ENCODE assay signal across 7 mouse cellular contexts in the genomic region with DNA sequence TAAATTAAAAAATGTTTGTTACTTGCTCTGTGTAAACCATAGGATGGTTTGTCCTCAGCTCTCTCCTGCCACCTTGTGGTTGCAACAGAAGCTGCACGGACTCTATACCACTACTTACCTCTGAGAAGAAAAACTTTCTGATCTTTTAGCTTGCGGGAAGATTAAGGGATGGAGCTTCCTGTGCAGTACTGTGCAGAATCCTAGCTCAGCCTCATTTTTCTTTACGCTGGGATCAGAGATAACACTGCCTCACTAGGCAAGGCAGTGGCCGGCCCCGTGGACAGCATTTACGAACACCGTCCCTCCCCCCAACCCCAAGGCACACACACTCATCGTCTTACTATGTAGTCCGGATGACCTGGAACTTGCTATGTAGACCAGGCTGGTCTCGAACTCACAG. TPM values are rescaled to one million over a fixed set of nuclear protein-coding genes. Genes with fewer than 3 reads are reported as not detected.
DNase-seq lines count a peak whose midpoint lies in the region; ATAC-seq and TF ChIP-seq lines count a peak whose summit lies in the region.

No protein-coding gene starts in this region.

- intact Hi-C loops in left cerebral cortex, adult 2 months (cut with DNase I), result loop anchor here (2.0 to 10.0 kb wide), 3 partner anchors 69 to 551 kb away; a partner anchor contains a TSS

- peak; percentile 97 for TF ChIP-seq CTCF in left cerebral cortex, adult 2 months (IDR thresholded peaks at IDR 0.05)

- DNase-seq in Muller cell, postnatal 12 days (ENCODE audit: inconsistent ontology term), result peak; percentile 45
- DNase-seq in cerebellum, adult 11-12 months, result peak; percentile 57
- peak; percentile 54 to 62 for DNase-seq in left cerebral cortex, adult 2 months (ENCODE audit: extremely low spot score in 1 of 2, low spot score in 2 of 2)
- peak; percentile 59 for DNase-seq in right cerebral cortex, postnatal 25 days

- H3K27ac ChIP-seq in forebrain, embryonic 15.5 days (replicated peaks), result no peak overlapping the region
- no peak overlapping the region for H3K27ac ChIP-seq in hindbrain, embryonic 16.5 days (ENCODE audit: low read depth, low read length)
- H3K27ac ChIP-seq in left cerebral cortex, adult 2 months, result no peak overlapping the region

- no peak overlapping the region for H3K4me2 ChIP-seq in forebrain, embryonic 15.5 days (replicated peaks)
- H3K4me2 ChIP-seq in hindbrain, embryonic 16.5 days (ENCODE audit: low read length), result peak overlapping the region; percentile 43

- ATAC-seq in forebrain, embryonic 15.5 days (replicated peaks), result peak; percentile 4; the same call in 1 of the 2 replicates
- no peak for ATAC-seq in hindbrain, embryonic 16.5 days
- peak; percentile 43 for ATAC-seq in megakaryocyte, adult 5-6 weeks (ENCODE audit: poor library complexity, severe bottlenecking)

- H3K4me3 ChIP-seq in forebrain, embryonic 15.5 days, result no peak overlapping the region
- H3K4me3 ChIP-seq in hindbrain, embryonic 16.5 days (ENCODE audit: low read length), result no peak overlapping the region
- H3K4me3 ChIP-seq in left cerebral cortex, adult 2 months, result no peak overlapping the region

- no peaks in the 10 kb centered on the region for H3K36me3 ChIP-seq in forebrain, embryonic 15.5 days
- no peaks in the 10 kb centered on the region for H3K36me3 ChIP-seq in hindbrain, embryonic 16.5 days (ENCODE audit: control insufficient read depth, insufficient read depth, low read length)

- H3K4me1 ChIP-seq in forebrain, embryonic 15.5 days, result peaks cover 19% of the 10 kb centered on the region
- peaks cover 12% of the 10 kb centered on the region for H3K4me1 ChIP-seq in hindbrain, embryonic 16.5 days (ENCODE audit: control insufficient read depth, insufficient read depth, low read depth, low read length)

- no peak overlapping the region for H3K9ac ChIP-seq in forebrain, embryonic 15.5 days (replicated peaks)
- H3K9ac ChIP-seq in hindbrain, embryonic 16.5 days (ENCODE audit: low read depth, low read length), result no peak overlapping the region

- no peaks in the 10 kb centered on the region for H3K9me3 ChIP-seq in forebrain, embryonic 15.5 days
- no peaks in the 10 kb centered on the region for H3K9me3 ChIP-seq in hindbrain, embryonic 16.5 days (ENCODE audit: control insufficient read depth, low read length)

- H3K27me3 ChIP-seq in forebrain, embryonic 15.5 days, result no peaks in the 10 kb centered on the region
- H3K27me3 ChIP-seq in hindbrain, embryonic 16.5 days (replicated peaks; ENCODE audit: control insufficient read depth, insufficient read depth, low read length), result no peaks in the 10 kb centered on the region

- 28% methylated on average over 10 of the region's 10 CpGs for WGBS in forebrain, embryonic 15.5 days
- 28% methylated on average over 10 of the region's 10 CpGs for WGBS in hindbrain, embryonic 16.5 days

RNA-seq across cellular contexts. Expression of a gene that starts 1.0 kb away (rescaled TPM):
- polyA plus RNA-seq in forebrain, embryonic 15.5 days (2015; fragmentation: Nextera tagmentation; extraction: Ambion mirVana), result 85.9 and 89.6 TPM in 2 replicates
- polyA plus RNA-seq in hindbrain, embryonic 16.5 days (2015; fragmentation: Nextera tagmentation; extraction: Ambion mirVana), result 89.8 and 97.6 TPM in 2 replicates
- total RNA-seq in left cerebral cortex, adult 2 months (2021), result 10 to 100 TPM; 40.1 to 43.4 TPM
- total RNA-seq in megakaryocyte, adult 5-6 weeks (2015), result 19.7 and 22.1 TPM in 2 replicates
- 22.8 and 24.8 TPM in 2 replicates for total RNA-seq in megakaryocyte, adult 5-6 weeks (2017)

RNA-seq across cellular contexts. Expression of a gene that starts 20.1 kb away (rescaled TPM):
- 0.17 and 0.84 TPM in 2 replicates for polyA plus RNA-seq in forebrain, embryonic 15.5 days (2015; fragmentation: Nextera tagmentation; extraction: Ambion mirVana)
- 0.49 and 1.5 TPM in 2 replicates for polyA plus RNA-seq in hindbrain, embryonic 16.5 days (2015; fragmentation: Nextera tagmentation; extraction: Ambion mirVana)
- under 1 TPM in 1 of 2 experiments, not detected in 1; 0.51 TPM for total RNA-seq in left cerebral cortex, adult 2 months (2021)
- 5.5 and 10.9 TPM in 2 replicates for total RNA-seq in megakaryocyte, adult 5-6 weeks (2015)
- total RNA-seq in megakaryocyte, adult 5-6 weeks (2017), result 4.4 and 6.6 TPM in 2 replicates

RNA-seq across cellular contexts. Expression of a gene that starts 32.3 kb away (rescaled TPM):
- 0.18 and 0.19 TPM in 2 replicates for polyA plus RNA-seq in forebrain, embryonic 15.5 days (2015; fragmentation: Nextera tagmentation; extraction: Ambion mirVana)
- 0.79 and 1.1 TPM in 2 replicates for polyA plus RNA-seq in hindbrain, embryonic 16.5 days (2015; fragmentation: Nextera tagmentation; extraction: Ambion mirVana)
- total RNA-seq in left cerebral cortex, adult 2 months (2021), result not detected
- total RNA-seq in megakaryocyte, adult 5-6 weeks (2015), result not detected in 2 replicates
- total RNA-seq in megakaryocyte, adult 5-6 weeks (2017), result not detected in 2 replicates

RNA-seq across cellular contexts. Expression of a gene that starts 38.6 kb away (rescaled TPM):
- polyA plus RNA-seq in forebrain, embryonic 15.5 days (2015; fragmentation: Nextera tagmentation; extraction: Ambion mirVana), result 179 and 181 TPM in 2 replicates
- 192 TPM in 2 replicates for polyA plus RNA-seq in hindbrain, embryonic 16.5 days (2015; fragmentation: Nextera tagmentation; extraction: Ambion mirVana)
- total RNA-seq in left cerebral cortex, adult 2 months (2021), result 10 to 100 TPM; 63.4 to 65.3 TPM
- total RNA-seq in megakaryocyte, adult 5-6 weeks (2015), result 85.2 and 95.7 TPM in 2 replicates
- 29.7 and 42.0 TPM in 2 replicates for total RNA-seq in megakaryocyte, adult 5-6 weeks (2017)

RNA-seq across cellular contexts. Expression of a gene that starts 56.6 kb away (rescaled TPM):
- polyA plus RNA-seq in forebrain, embryonic 15.5 days (2015; fragmentation: Nextera tagmentation; extraction: Ambion mirVana), result 0.53 and 1.1 TPM in 2 replicates
- 0.93 and 1.4 TPM in 2 replicates for polyA plus RNA-seq in hindbrain, embryonic 16.5 days (2015; fragmentation: Nextera tagmentation; extraction: Ambion mirVana)
- 1 to 10 TPM in 1 of 2 experiments, under 1 TPM in 1; 0.41 to 1.3 TPM for total RNA-seq in left cerebral cortex, adult 2 months (2021)
- not detected in 2 replicates for total RNA-seq in megakaryocyte, adult 5-6 weeks (2015)
- not detected in 2 replicates for total RNA-seq in megakaryocyte, adult 5-6 weeks (2017)
